Mouse (Mus musculus) adipocyte (in vitro differentiated cells): ENCODE data around the gene Gm7995.
"Not testable (repeated sequence)": the region's sequence is repeated elsewhere in the genome, so short reads cannot be mapped to it uniquely, and the experiment has no call there.

Experiments
- DNase-seq: peaks from one replicate; pipeline ENCODE4 v3.0.0-alpha.2; 2016; ENCODE audit warnings: low spot score

Gm7995 gene

DNA sequence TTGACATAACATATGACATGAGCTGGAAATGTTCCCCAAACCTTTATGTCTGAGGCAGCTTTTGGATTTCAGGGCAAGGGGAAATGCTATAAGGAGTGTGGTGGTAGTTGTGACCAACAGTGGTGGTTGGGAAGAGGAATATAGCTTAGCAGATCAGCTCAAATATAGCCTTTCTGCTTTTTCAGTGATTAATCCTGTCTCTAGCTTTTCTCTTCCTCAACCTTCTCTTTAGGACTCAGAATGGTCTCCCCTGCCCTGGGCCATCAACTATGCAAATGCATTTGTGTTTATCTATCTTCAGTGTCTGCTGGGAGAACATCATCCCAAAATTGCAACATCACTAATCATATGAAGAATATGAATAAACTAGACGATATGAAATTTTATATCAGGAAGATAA lies at the start of gene Gm7995:
Gm7995 (plus strand) TSS at position 301 of the 400 bp plus-strand sequence.
- DNase-seq = not testable (repeated sequence)

DNA sequence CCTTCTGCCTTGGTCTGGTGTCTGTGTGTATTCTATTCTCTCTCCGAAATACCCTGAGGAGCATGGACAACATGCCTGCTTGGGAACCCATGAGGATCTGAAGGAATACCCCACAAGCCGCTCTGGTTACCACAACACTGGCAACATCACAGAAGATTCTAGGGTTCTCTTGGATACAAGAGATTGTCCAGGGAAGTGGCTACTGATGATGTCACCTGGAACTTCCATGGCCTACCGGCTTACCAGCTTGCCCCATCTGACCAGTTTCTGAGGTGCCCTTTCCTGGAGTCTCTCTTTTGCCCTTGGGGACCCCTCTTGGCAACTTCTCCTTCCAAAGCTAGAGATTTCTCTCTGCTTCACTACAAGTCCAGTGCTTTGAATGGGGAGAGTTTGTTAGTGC lies 12.8 kb upstream of the Gm7995 start, which contains the start of gene Gm9611:
Gm9611 (minus strand) TSS at position 101 of the 400 bp plus-strand sequence.
- not testable (repeated sequence) for DNase-seq
